Mouse (Mus musculus) MEL (cell line): ENCODE measurements around the gene Fgfr2. TPM values are rescaled to one million over a fixed set of nuclear protein-coding genes. Genes with fewer than 3 reads are reported as not detected.

Experiments
- DNase-seq: peaks from one replicate; pipeline ENCODE4 v3.0.0; 2011; ENCODE audit warnings: low read depth, low spot score
- H3K27ac ChIP-seq: 2 replicates; pipeline ENCODE4 v1.5.1; 2012; ENCODE audit warnings: low read depth, mild to moderate bottlenecking, control low read depth, low read length, moderate library complexity; ENCODE audit not compliant: control insufficient read depth
- H3K27me3 ChIP-seq, 2 experiments: fragments of 150-350 bp in 1 of 2; sonication (generic) in 1 of 2; 2 replicates each; pipeline ENCODE4 v1.6.1; 2012; ENCODE audit warnings: low read length in 2 of 2, mild to moderate bottlenecking in 2 of 2, improper control_type of control experiment in 1 of 2, moderate library complexity in 1 of 2; ENCODE audit not compliant: insufficient read depth in 2 of 2, control insufficient read depth in 1 of 2
- H3K36me3 ChIP-seq, 2 experiments: 2 replicates each; pipeline ENCODE4 v1.6.1; 2012 to 2014; ENCODE audit warnings: low read length in 2 of 2, improper control_type of control experiment in 1 of 2, inconsistent platforms in 1 of 2, mild to moderate bottlenecking in 1 of 2; ENCODE audit not compliant: insufficient read depth in 2 of 2, control insufficient read depth in 1 of 2
- H3K4me1 ChIP-seq, 2 experiments: fragments of 150-350 bp in 1 of 2; sonication (generic) in 1 of 2; 2 replicates each; pipeline ENCODE4 v1.6.1; 2012; ENCODE audit warnings: low read length in 2 of 2, improper control_type of control experiment in 1 of 2, mild to moderate bottlenecking in 1 of 2; ENCODE audit not compliant: insufficient read depth in 2 of 2, control insufficient read depth in 1 of 2
- H3K4me3 ChIP-seq, 2 experiments: fragments of 150-350 bp in 1 of 2; sonication (generic) in 1 of 2; 2 replicates each; pipeline ENCODE4 v1.5.1; 2012; ENCODE audit warnings: low read depth in 2 of 2, low read length in 2 of 2, mild to moderate bottlenecking in 2 of 2, moderate library complexity in 2 of 2, control low read depth in 1 of 2, improper control_type of control experiment in 1 of 2; ENCODE audit not compliant: control insufficient read depth in 1 of 2, insufficient read depth in 1 of 2
- H3K79me2 ChIP-seq: 2 replicates; pipeline ENCODE4 v1.6.1; 2012; ENCODE audit warnings: mild to moderate bottlenecking, low read length, moderate library complexity; ENCODE audit not compliant: control insufficient read depth, poor library complexity, insufficient read depth
- H3K9ac ChIP-seq: 2 replicates; pipeline ENCODE4 v1.6.1; 2012; ENCODE audit warnings: low read depth, mild to moderate bottlenecking, control low read depth, low read length, moderate library complexity; ENCODE audit not compliant: control insufficient read depth, poor library complexity, severe bottlenecking
- H3K9me3 ChIP-seq: fragments of 150-350 bp; sonication (generic); replicated peaks from 2 replicates; pipeline ENCODE4 v1.6.1; 2012; ENCODE audit warnings: mild to moderate bottlenecking, low read length, improper control_type of control experiment, moderate library complexity; ENCODE audit not compliant: insufficient read depth
- CHD1 ChIP-seq: IDR thresholded peaks from 2 replicates; pipeline ENCODE4 v1.6.1; 2012; ENCODE audit warnings: low read depth, mild to moderate bottlenecking, inconsistent platforms, low read length, improper control_type of control experiment
- CHD2 ChIP-seq: IDR thresholded peaks from 2 replicates; pipeline ENCODE4 v1.6.1; 2011; ENCODE audit warnings: low read length, improper control_type of control experiment
- CTCF ChIP-seq, 3 experiments: IDR thresholded peaks in 2 of 3; conservative IDR thresholded peaks in 1 of 3; 2 replicates each; pipeline ENCODE4 v1.5.1; 2011 to 2012; ENCODE audit warnings: low read length in 3 of 3, low read depth in 2 of 3, mild to moderate bottlenecking in 2 of 3, improper control_type of control experiment in 1 of 3, inconsistent platforms in 1 of 3, mixed read lengths in 1 of 3, moderate library complexity in 1 of 3; ENCODE audit not compliant: control insufficient read depth in 1 of 3, insufficient read depth in 1 of 3, poor library complexity in 1 of 3, severe bottlenecking in 1 of 3
- ELF1 ChIP-seq: IDR thresholded peaks from 2 replicates; pipeline ENCODE4 v1.6.1; 2014; ENCODE audit warnings: low read depth, mild to moderate bottlenecking, inconsistent platforms, low read length, improper control_type of control experiment, moderate library complexity
- GABPA ChIP-seq: IDR thresholded peaks from 2 replicates; pipeline ENCODE4 v1.6.1; 2012; ENCODE audit warnings: low read depth, mild to moderate bottlenecking, inconsistent platforms, low read length, improper control_type of control experiment, moderate library complexity
- GATA1 ChIP-seq: IDR thresholded peaks from 2 replicates; pipeline ENCODE4 v1.6.1; 2011; ENCODE audit warnings: low read depth, low read length, improper control_type of control experiment
- JUND ChIP-seq: IDR thresholded peaks from 2 replicates; pipeline ENCODE4 v1.6.1; 2011; ENCODE audit warnings: low read depth, mild to moderate bottlenecking, improper control_type of control experiment, low read length
- NELFE ChIP-seq: IDR thresholded peaks from 2 replicates; pipeline ENCODE4 v1.6.1; 2011; ENCODE audit warnings: low read depth, low read length, improper control_type of control experiment
- POLR2A ChIP-seq, 2 experiments: IDR thresholded peaks; 2 replicates each; pipeline ENCODE4 v1.6.1; 2011 to 2012; ENCODE audit warnings: low read length in 2 of 2, mild to moderate bottlenecking in 2 of 2, control low read depth in 1 of 2, improper control_type of control experiment in 1 of 2, low read depth in 1 of 2, moderate library complexity in 1 of 2; ENCODE audit not compliant: control insufficient read depth in 1 of 2, insufficient read depth in 1 of 2, poor library complexity in 1 of 2
- RAD21 ChIP-seq: IDR thresholded peaks from 2 replicates; pipeline ENCODE4 v1.6.1; 2011; ENCODE audit warnings: mild to moderate bottlenecking, low read depth, low read length, improper control_type of control experiment
- TBP ChIP-seq: IDR thresholded peaks from 2 replicates; pipeline ENCODE4 v1.8.0; 2011; ENCODE audit warnings: low read depth, low read length, improper control_type of control experiment
- ZC3H11A ChIP-seq: IDR thresholded peaks from 2 replicates; pipeline ENCODE4 v1.6.1; 2012; ENCODE audit warnings: low read depth, mild to moderate bottlenecking, inconsistent platforms, low read length, improper control_type of control experiment
- ZKSCAN1 ChIP-seq: IDR thresholded peaks from 2 replicates; pipeline ENCODE4 v1.6.1; 2012; ENCODE audit warnings: low read depth, mild to moderate bottlenecking, inconsistent platforms, low read length, improper control_type of control experiment, moderate library complexity
- ZMIZ1 ChIP-seq: IDR thresholded peaks from 2 replicates; pipeline ENCODE4 v1.6.1; 2012; ENCODE audit warnings: low read depth, mild to moderate bottlenecking, inconsistent platforms, low read length, improper control_type of control experiment, moderate library complexity
- polyA plus RNA-seq, 2 experiments: library from polyadenylated mRNA; stranded (reverse) in 1 of 2; unstranded in 1 of 2; fragments of >175 nt in 1 of 2; fragments of >200 nt in 1 of 2; gene quantifications; 2 replicates each; pipeline versions ENCODE4 v1.2.1 to v1.2.4; 2012; ENCODE audit warnings: low replicate concordance in 2 of 2, low read depth in 1 of 2; ENCODE audit not compliant: insufficient read length in 2 of 2, insufficient read depth in 1 of 2, missing spikeins in 1 of 2
- total RNA-seq: library from RNA; depleted of rRNA; stranded (reverse); fragments of 300-350 nt; gene quantifications from 2 replicates; pipeline ENCODE4 v1.2.3, GENCODE M21; 2012

Fgfr2 gene
- total and polyA plus RNA-seq, 3 experiments: not detected

GRCm38 (mm10) chr7:132392233-132393013 lies 730.7 kb downstream of the Fgfr2 start:
- H3K79me2 ChIP-seq: peaks cover 58% of the 10 kb centered on the region
- peak overlapping the region; percentile 99 for H3K27ac ChIP-seq
- H3K9me3 ChIP-seq: no peaks in the 10 kb centered on the region
- H3K9ac ChIP-seq: peak overlapping the region; percentile 93
- peak; percentile 84 for DNase-seq
- H3K4me1 ChIP-seq: peaks cover 17 to 78% of the 10 kb centered on the region in 2 experiments
- TF ChIP-seq ZKSCAN1: no peak
- TF ChIP-seq TBP: peak; percentile 92
- peak in 1 of 2 experiments; percentile 92; a peak in 3 of 4 replicates for TF ChIP-seq POLR2A (IDR thresholded peaks at IDR 0.05; ENCODE audit: control insufficient read depth in 1 of 2, insufficient read depth in 1 of 2, low read depth in 1 of 2, low read length in 2 of 2, poor library complexity in 1 of 2)
- TF ChIP-seq GATA1: peak; percentile 75; the same call in 1 of the 2 replicates
- TF ChIP-seq CTCF (IDR thresholded peaks at IDR 0.05 in 2 of 3, conservative IDR thresholded peaks at IDR 0.05 in 1 of 3; ENCODE audit: control insufficient read depth in 1 of 3, insufficient read depth in 1 of 3, low read depth in 2 of 3, low read length in 3 of 3, poor library complexity in 1 of 3, severe bottlenecking in 1 of 3): no peak
- TF ChIP-seq, all 39 proteins: peak for 3
- H3K27me3 ChIP-seq: no peaks in the 10 kb centered on the region
- H3K4me3 ChIP-seq: peak overlapping the region; percentile 51 to 76
- H3K36me3 ChIP-seq: peaks cover 4 to 79% of the 10 kb centered on the region in 2 experiments; a peak in 3 of 4 replicates

- H3K4me3 ChIP-seq: peak overlapping the region; percentile 10 to 51; a peak in 2 of 4 replicates
- peaks cover 21 to 71% of the 10 kb centered on the region in 2 experiments for H3K4me1 ChIP-seq
- TF ChIP-seq ZC3H11A: no peak
- TF ChIP-seq GABPA: no peak
- TF ChIP-seq JUND: no peak
- no peak; a peak in 1 of 4 replicates for TF ChIP-seq POLR2A (IDR thresholded peaks at IDR 0.05; ENCODE audit: control insufficient read depth in 1 of 2, insufficient read depth in 1 of 2, low read depth in 1 of 2, low read length in 2 of 2, poor library complexity in 1 of 2)
- TF ChIP-seq NELFE: no peak
- no peak for TF ChIP-seq CHD1
- TF ChIP-seq RAD21: no peak
- no peak for TF ChIP-seq ZMIZ1
- no peak for TF ChIP-seq ELF1
- no peak for TF ChIP-seq CHD2
Observed at GRCm38 (mm10) chr7:132389473-132389872, 733.7 kb downstream of the Fgfr2 start.

More at GRCm38 (mm10) chr7:132389473-132389872, 733.7 kb downstream of the Fgfr2 start:
- peak; percentile 61 for DNase-seq
- H3K79me2 ChIP-seq: peaks cover 64% of the 10 kb centered on the region
- H3K27ac ChIP-seq: peak overlapping the region; percentile 99
- peaks cover 7 to 80% of the 10 kb centered on the region in 2 experiments for H3K36me3 ChIP-seq
- H3K27me3 ChIP-seq: no peaks in the 10 kb centered on the region
- H3K9ac ChIP-seq: peak overlapping the region; percentile 93
- no peaks in the 10 kb centered on the region for H3K9me3 ChIP-seq
